Mouse (Mus musculus): Measurements from ENCODE around the gene Zfp653.

The Zfp653 gene

GRCm38 (mm10) chr9:22069881-22070553 is 1.2 kb downstream of the Zfp653 start:
- in situ Hi-C loops (cut with MboI, MseI): loop anchor here in 1 of 2 experiments (5.0 kb wide), 1 partner anchor 77 kb away; no protein-coding TSS in a partner anchor

GRCm38 (mm10) chr9:22067195-22067594 is 4.0 kb downstream of the Zfp653 start:
- in situ Hi-C loops (cut with MboI, MseI): loop anchor here in 1 of 2 experiments (5.0 kb wide), 1 partner anchor 80 kb away; no protein-coding TSS in a partner anchor

GRCm38 (mm10) chr9:22066433-22066832 is 4.7 kb downstream of the Zfp653 start:
- in situ Hi-C loops (cut with MboI, MseI): loop anchor here in 1 of 2 experiments (5.0 kb wide), 1 partner anchor 81 kb away; no protein-coding TSS in a partner anchor

- in situ Hi-C loops (cut with MboI, MseI): loop anchor here in 1 of 2 experiments (5.0 kb wide), 1 partner anchor 82 kb away; no protein-coding TSS in a partner anchor
Measured at GRCm38 (mm10) chr9:22065642-22066041, 5.5 kb downstream of the Zfp653 start.

- in situ Hi-C loops (cut with MboI, MseI): loop anchor here in 1 of 2 experiments (5.0 kb wide), 2 partner anchors 83 to 87 kb away; no protein-coding TSS in a partner anchor
Measured at GRCm38 (mm10) chr9:22064341-22064740, 6.8 kb downstream of the Zfp653 start.

GRCm38 (mm10) chr9:22061339-22061738 is 9.8 kb downstream of the Zfp653 start:
- in situ Hi-C loops (cut with MboI, MseI): loop anchor here in 1 of 2 experiments (5.0 kb wide), 2 partner anchors 84 to 86 kb away; no protein-coding TSS in a partner anchor

- in situ Hi-C loops (cut with MboI, MseI): no loop called here
Measured at GRCm38 (mm10) chr9:22058011-22058424, 13.2 kb downstream of the Zfp653 start.

- in situ Hi-C loops (cut with MboI, MseI): no loop called here
Measured at GRCm38 (mm10) chr9:22057031-22057517, 14.1 kb downstream of the Zfp653 start.

- in situ Hi-C loops (cut with MboI, MseI): no loop called here
Measured at GRCm38 (mm10) chr9:22056303-22056910, 14.8 kb downstream of the Zfp653 start.

GRCm38 (mm10) chr9:22055713-22056112 is 15.5 kb downstream of the Zfp653 start:
- in situ Hi-C loops (cut with MboI, MseI): no loop called here

- in situ Hi-C loops (cut with MboI, MseI): no loop called here
Measured at GRCm38 (mm10) chr9:22054411-22055076, 16.6 kb downstream of the Zfp653 start.

- in situ Hi-C loops (cut with MboI, MseI): no loop called here
Measured at GRCm38 (mm10) chr9:22053657-22054056, 17.5 kb downstream of the Zfp653 start.

GRCm38 (mm10) chr9:22051958-22052254 is 19.3 kb downstream of the Zfp653 start, which contains the start of gene Elavl3:
Gene Elavl3 (minus strand): TSS chr9:22052023.
- in situ Hi-C loops (cut with MboI, MseI): no loop called here

GRCm38 (mm10) chr9:22051161-22051957 is 19.8 kb downstream of the Zfp653 start:
- in situ Hi-C loops (cut with MboI, MseI): no loop called here

- in situ Hi-C loops (cut with MboI, MseI): no loop called here
Measured at GRCm38 (mm10) chr9:22050351-22050889, 20.8 kb downstream of the Zfp653 start.

GRCm38 (mm10) chr9:22049721-22050270 is 21.4 kb downstream of the Zfp653 start:
- in situ Hi-C loops (cut with MboI, MseI): no loop called here

GRCm38 (mm10) chr9:22049315-22049714 is 21.9 kb downstream of the Zfp653 start:
- in situ Hi-C loops (cut with MboI, MseI): no loop called here

- in situ Hi-C loops (cut with MboI, MseI): no loop called here
Measured at GRCm38 (mm10) chr9:22047329-22047728, 23.8 kb downstream of the Zfp653 start.

- in situ Hi-C loops (cut with MboI, MseI): no loop called here
Measured at GRCm38 (mm10) chr9:22041832-22042231, 29.3 kb downstream of the Zfp653 start.

- in situ Hi-C loops (cut with MboI, MseI): no loop called here
Measured at GRCm38 (mm10) chr9:22037826-22038225, 33.4 kb downstream of the Zfp653 start.
